Mouse (Mus musculus) liver, embryonic 12.5 days (tissue): ENCODE measurements around the gene Gm20888. TPM values are rescaled to one million over a fixed set of nuclear protein-coding genes. Genes with fewer than 3 reads are reported as not detected.
"Not testable (repeated sequence)": the region's sequence is repeated elsewhere in the genome, so short reads cannot be mapped to it uniquely, and the experiment has no call there.

Experiments
- ATAC-seq: fragments of 200-750 bp; cut with Nextera tagmentation; 2 replicates; pipeline ENCODE4 v1.8.0; 2017; ENCODE audit warnings: moderate number of reproducible peaks, mild to moderate bottlenecking, moderate library complexity
- H3K27ac ChIP-seq: fragments of 300-500 bp; sonication (generic); 2 replicates; pipeline ENCODE4 v1.5.1; 2016; ENCODE audit warnings: mild to moderate bottlenecking
- H3K27me3 ChIP-seq: fragments of 300-500 bp; sonication (generic); replicated peaks from 2 replicates; pipeline ENCODE4 v1.6.1; 2016; ENCODE audit warnings: mild to moderate bottlenecking, moderate library complexity
- H3K36me3 ChIP-seq: fragments of 300-500 bp; sonication (generic); 2 replicates; pipeline ENCODE4 v1.6.1; 2016; ENCODE audit warnings: mild to moderate bottlenecking, moderate library complexity
- H3K4me1 ChIP-seq: fragments of 300-500 bp; sonication (generic); 2 replicates; pipeline ENCODE4 v1.6.1; 2016
- H3K4me2 ChIP-seq: fragments of 300-500 bp; sonication (generic); 2 replicates; pipeline ENCODE4 v1.6.1; 2016; ENCODE audit warnings: mild to moderate bottlenecking, moderate library complexity
- H3K4me3 ChIP-seq: fragments of 300-500 bp; sonication (generic); 2 replicates; pipeline ENCODE4 v1.5.1; 2016; ENCODE audit warnings: mild to moderate bottlenecking, moderate library complexity
- H3K9ac ChIP-seq: fragments of 300-500 bp; sonication (generic); 2 replicates; pipeline ENCODE4 v1.6.1; 2016; ENCODE audit warnings: mild to moderate bottlenecking, moderate library complexity
- H3K9me3 ChIP-seq: fragments of 300-500 bp; sonication (generic); replicated peaks from 2 replicates; pipeline ENCODE4 v1.6.1; 2016; ENCODE audit warnings: mild to moderate bottlenecking, moderate library complexity
- WGBS: fragments of 180-500 bp; shearing (Covaris S2); methylation state at CpG from one replicate; pipeline ENCODE4 v1.1.7; 2016; ENCODE audit not compliant: insufficient replicate concordance; 5-methylcytosine and 5-hydroxymethylcytosine counted together
- polyA plus RNA-seq: library from polyadenylated mRNA; unstranded; fragments of >200 nt; fragmentation: Nextera tagmentation; extraction: Ambion mirVana; gene quantifications from 2 replicates; pipeline ENCODE4 v1.2.1, GENCODE M21; 2016

Gm20888 gene
- not detected in 2 replicates for polyA plus RNA-seq

- H3K4me2 ChIP-seq, H3K27me3 ChIP-seq, ATAC-seq, H3K4me1 ChIP-seq, H3K4me3 ChIP-seq, H3K9ac ChIP-seq, H3K36me3 ChIP-seq, H3K9me3 ChIP-seq, H3K27ac ChIP-seq: not testable (repeated sequence)
- no CpG with 5 or more reads among the region's 6 CpGs for WGBS
Observed at GRCm38 (mm10) chrY:70441582-70441981, at the start of gene Gm20888. Gene Gm20888, plus strand, starts transcription at chrY:70441882.

Other genes with a start within 250 kb of the Gm20888 start
- gene Gm21118, start 168.2 kb upstream of the Gm20888 start, polyA plus RNA-seq: not detected in 2 replicates
- gene Gm29423, start 138.6 kb upstream of the Gm20888 start, polyA plus RNA-seq: not detected in 2 replicates
- gene Gm29644, start 138.5 kb upstream of the Gm20888 start, polyA plus RNA-seq: not detected in 2 replicates